Mouse (Mus musculus) liver, embryonic 14 days (tissue): ENCODE measurements around the gene Naip2. TPM values are rescaled to one million over a fixed set of nuclear protein-coding genes. Genes with fewer than 3 reads are reported as not detected.

Source experiments
- polyA plus RNA-seq: library from polyadenylated mRNA; depleted of rRNA; stranded (reverse); fragments of >200 nt; gene quantifications from 2 replicates; pipeline ENCODE4 v1.2.3, GENCODE M21; 2012; rRNA removed

The Naip2 gene
- 1.7 and 2.5 TPM in 2 replicates for polyA plus RNA-seq

DNA sequence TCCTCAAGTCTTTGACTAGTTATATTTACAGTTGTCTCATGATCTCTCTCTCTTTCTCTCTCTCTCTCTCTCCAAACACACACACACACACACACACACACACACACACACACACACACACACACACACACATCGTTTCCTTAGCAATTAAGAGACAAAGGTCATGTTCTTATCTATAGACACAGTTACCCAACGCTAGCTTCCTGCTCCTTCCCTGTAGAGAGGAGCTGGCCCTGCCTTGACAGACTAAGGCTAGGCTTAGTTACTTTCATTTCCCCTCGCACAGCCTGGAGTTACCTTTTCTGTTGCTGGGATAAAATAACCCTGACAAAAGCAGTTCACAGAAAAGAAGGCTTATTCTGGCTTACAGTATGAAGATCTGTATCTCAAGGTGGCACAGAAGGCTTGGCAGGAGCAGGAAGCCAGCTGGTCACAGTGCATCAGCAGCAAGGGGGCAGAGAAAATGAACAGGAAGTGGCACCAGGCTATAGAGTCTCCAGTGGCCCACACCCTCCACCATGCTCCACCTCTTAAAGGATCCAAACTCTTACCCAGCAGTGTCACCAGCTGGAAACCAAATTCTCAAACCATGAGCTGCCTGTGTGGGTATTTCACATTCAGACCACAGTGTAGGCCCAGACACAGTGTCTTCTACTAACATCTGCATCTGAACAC, at the start of gene Naip2:
Gene Naip2, minus strand, starts transcription at position 434 of the 675 bp plus-strand sequence.

GRCm38 (mm10) chr13:100246223-100246622, 44.3 kb upstream of the Naip2 start, which contains the start of gene Naip5:
Gene Naip5 (minus strand): TSS chr13:100246323.

DNA sequence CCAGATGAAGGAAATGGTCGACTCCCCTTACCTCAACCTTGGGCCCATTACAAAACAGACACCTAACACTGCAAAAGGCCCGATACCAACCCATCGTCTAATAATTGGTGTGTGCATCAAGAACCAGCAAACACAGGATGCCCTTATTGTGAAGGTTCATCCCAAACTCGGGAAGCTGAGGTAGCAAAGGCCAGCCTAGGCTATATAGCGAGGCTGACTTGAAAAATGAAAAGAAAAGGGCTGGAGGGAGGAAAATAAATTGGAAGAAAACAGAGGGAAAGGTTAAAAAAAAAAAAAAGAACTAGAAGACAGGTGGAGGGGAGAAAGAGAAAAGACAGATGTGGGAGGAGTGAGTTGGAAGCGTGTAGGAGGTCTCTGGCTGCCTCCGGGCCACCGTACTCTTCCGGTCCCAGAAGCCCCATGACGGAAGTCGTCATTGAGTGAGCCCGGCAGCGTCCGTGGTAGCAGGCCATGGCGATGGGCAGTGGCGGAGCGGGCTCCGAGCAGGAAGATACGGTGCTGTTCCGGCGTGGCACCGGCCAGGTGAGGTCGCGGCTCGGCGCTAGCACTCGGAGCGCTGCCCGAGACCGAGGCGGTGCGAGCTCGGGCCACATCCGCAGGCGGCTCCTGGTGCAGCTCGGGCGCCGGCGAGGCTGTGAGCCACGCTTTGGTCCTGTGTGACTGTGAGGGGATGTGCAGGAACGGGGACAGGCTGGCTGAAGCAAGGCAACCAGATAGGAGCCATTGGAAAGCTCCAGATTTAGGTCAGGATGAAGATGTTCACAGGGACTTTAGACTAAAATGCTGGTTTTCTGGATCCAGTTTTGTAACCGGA, 77.3 kb downstream of the Naip2 start, which contains the start of gene Smn1:
Gene Smn1, plus strand, starts transcription at position 430 of the 835 bp plus-strand sequence.

DNA sequence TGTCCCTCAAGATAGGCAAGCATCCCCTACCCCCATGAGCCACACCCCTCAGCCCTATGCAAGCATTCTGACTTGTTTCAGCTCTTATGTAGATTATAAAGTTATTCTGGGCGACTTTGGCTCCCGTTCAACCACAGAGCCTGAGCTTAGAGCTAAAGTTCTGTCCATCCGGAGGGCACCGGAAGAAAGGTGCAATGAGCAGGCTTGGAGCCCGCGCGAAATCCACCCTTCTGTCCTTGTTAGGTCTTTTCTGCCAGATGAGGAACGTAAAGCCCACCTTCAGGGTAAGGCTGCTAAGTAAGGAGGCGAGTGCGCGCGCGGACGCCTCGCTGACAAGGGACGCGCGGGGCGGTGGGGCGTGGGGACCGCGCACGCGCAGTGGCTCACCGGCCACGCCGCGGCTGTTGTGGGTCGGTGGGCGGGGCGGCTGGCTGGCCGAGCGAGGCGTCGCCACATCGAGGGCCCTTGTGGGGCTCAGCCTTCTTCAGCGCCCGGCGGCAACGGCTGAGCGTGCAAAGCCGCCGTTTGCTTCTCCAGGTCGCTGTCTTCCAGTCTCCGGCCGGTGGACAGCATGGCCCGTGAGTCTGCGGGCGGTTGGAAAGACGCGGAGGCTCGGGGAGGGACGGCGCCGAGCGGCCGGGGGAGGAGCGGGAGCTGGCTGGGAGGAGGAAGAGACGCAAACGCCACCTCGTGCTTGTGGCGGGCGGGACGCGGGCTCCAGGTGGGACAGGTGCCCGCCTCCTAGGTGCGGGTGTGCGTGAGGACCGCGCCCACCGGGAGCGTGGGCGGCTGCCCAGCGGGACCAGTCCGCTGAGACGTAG, 94.0 kb downstream of the Naip2 start, which contains the start of gene Serf1:
Gene Serf1, plus strand, starts transcription at position 361 of the 821 bp plus-strand sequence.

DNA sequence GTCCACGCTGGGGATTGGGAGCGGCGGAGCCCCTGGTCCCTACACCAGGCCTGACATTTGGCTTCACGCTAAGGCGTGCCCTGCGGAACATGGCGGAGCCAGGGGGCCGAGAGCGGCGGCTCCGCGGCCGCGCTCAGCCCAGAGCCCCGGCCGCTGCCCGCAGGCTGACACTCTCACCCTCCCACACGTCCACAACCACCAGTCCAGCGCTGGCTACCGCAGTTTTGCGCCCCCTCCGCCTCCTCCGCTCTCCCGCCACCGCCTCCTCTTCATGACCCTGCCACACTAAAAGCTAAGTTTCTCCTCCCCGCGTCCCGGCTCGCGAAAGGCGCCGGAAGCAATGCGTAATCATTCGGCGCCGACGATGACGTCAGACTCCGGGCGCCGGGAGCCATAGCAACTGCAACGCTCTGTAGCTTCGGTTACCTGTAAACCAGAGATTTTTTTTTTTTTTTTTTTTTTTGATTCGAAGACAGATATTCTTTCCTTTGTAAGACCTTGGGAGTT, 98.1 kb downstream of the Naip2 start, which contains the start of gene Bdp1:
Gene Bdp1, minus strand, starts transcription at position 323 of the 507 bp plus-strand sequence.

Other genes starting within 250 kb of the Naip2 start
- gene Mccc2, start 186.5 kb downstream of the Naip2 start, polyA plus RNA-seq: 7.6 and 8.0 TPM in 2 replicates
- gene Bdp1, start 98.0 kb downstream of the Naip2 start, polyA plus RNA-seq: 6.2 and 7.2 TPM in 2 replicates
- gene Serf1, start 94.1 kb downstream of the Naip2 start, polyA plus RNA-seq: 10.2 and 11.0 TPM in 2 replicates
- 27.0 and 30.0 TPM in 2 replicates for gene Smn1, start 77.2 kb downstream of the Naip2 start, polyA plus RNA-seq
- gene Naip5, start 44.2 kb upstream of the Naip2 start, polyA plus RNA-seq: 0.78 and 1.0 TPM in 2 replicates
- gene Naip6, start 115.6 kb upstream of the Naip2 start, polyA plus RNA-seq: 0.72 and 0.93 TPM in 2 replicates